Mouse (Mus musculus) v-Abl transformed pro-B cells (cell line): ENCODE results near the gene Actl7a.

ENCODE experiments used
- in situ Hi-C, 2 experiments: fragments of 400-800 bp; cut with MboI; formaldehyde crosslinking; loops; one replicate each; pipeline ENCODE4 v1.15.1; 2025; ENCODE audit not compliant: unreplicated experiment in 2 of 2

The Actl7a gene

GRCm38 (mm10) chr4:56743363-56744195, at the start of gene Actl7a:
Gene Actl7a, plus strand, starts transcription at chr4:56743413.
- in situ Hi-C loops = no loop called here

DNA sequence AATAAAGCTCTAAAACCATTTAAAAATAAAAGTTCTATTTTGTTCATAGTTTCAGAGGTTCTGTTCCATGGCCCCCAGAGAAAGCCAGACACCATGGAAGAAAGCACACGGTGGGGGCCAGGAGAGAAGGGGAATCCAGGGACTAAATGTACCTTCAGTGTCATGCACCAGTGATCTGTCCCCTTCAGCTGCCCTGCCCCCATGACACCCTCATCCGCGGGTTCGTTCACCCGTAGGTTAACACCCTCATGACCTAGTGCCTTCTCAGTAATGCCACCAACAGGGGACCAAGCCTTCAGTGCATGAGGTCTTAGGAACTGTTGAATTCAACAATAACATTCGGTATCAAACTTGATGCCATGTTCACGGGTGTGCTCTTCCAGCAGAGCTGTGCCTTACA, 46.8 kb upstream of the Actl7a start:
- in situ Hi-C loops = no loop called here

GRCm38 (mm10) chr4:56698671-56699070, 44.5 kb upstream of the Actl7a start:
- in situ Hi-C loops = no loop called here

GRCm38 (mm10) chr4:56702234-56702633, 41.0 kb upstream of the Actl7a start:
- in situ Hi-C loops = no loop called here

- in situ Hi-C loops = no loop called here
Observed at GRCm38 (mm10) chr4:56713155-56713554, 30.1 kb upstream of the Actl7a start.

DNA sequence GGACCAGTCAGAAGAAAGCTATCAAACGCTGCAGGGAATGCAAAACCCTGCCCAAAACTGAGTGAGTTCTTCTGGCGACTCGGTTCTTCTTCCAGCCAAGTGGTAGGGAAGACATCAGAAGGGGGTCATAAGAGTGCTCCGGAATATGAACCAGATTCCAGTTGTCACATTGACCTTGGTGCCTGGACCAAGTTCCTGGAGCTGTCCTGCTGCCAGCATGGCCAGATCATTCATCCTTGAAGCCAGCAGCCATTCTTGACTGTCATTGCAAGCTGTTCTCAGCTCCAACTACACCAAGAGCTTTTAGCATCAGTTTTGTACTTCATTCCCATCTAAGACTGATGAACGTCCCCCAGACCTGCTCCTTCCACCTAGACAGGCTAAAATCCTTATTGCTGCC, 26.4 kb upstream of the Actl7a start:
- in situ Hi-C loops = no loop called here

DNA sequence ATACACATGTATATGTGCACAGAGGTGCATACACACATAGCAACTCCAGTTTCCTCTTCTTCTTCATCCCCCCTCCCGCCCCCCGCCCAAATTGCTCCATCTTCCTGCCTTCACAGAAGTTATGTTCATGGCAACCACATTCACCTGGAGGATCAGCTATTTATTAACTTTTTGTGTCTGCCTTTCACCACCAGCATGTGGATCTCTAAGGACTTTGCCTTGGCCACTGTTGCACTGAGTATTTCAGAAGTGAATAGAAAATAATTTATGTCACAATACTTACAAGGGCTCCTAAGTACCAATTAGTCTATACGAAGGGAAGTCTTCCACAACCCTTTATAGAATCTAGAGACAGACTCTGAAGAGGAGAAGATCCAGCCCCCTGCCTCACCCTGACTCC, 25.3 kb upstream of the Actl7a start:
- in situ Hi-C loops = no loop called here

DNA sequence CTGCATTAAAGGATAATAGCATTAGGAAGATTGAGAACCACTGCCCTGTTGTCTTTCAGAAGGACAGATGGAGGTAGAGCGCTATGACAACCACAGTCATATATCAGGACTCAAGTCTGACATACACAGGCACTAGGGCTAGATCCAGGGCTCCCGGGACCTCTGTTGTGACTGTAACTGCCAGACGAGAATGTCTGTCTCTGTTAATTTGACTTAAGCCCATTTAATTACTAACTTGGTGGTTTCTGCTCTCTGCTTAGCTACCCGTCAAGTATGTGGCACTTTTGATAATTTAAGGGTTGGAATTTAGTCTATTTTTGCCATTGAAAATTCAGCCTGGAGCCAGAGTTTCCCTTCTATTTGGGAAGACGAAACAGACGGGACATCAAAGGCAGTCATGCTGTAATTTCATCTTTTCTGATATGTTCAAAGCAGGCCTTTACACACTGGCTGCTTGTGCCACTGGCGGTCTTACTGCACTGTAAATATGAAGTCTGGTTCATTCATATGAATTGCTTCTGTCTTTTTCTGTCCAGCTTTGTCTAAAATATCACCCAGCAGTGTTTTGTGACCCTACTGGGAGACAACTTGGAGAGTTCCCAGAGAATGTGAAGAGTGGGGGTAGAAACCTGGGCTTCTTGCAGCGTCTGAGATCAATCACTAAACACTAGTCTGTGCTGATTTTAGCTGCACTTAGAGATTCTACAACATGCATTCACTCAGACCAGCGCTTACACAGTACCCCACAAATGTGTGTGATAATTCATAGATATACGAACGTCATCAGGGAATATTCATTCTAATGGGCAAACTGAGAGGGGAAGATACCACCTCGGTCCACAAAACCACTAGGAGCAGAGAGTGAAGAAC, 24.4 kb upstream of the Actl7a start:
- in situ Hi-C loops = no loop called here

DNA sequence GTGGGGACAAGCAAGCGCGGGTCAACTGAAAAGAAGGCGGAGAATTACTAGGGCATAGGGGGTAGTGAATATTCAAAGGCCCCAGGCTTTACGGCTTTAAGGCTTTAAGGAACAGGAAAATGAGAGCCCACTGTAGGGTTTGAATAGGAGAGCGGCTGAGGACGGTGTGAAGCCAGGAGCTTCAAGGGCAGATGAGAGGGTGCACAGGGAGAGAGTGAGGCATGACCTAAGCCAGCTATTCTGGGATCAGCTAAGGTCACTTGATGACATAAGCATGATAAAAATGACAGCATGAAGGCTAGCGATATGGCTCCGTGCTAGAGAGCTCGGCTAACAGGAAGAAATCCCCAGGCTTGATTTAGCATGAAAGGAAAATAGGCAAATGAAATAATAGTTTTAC, 23.8 kb upstream of the Actl7a start:
- in situ Hi-C loops = no loop called here

- in situ Hi-C loops = no loop called here
Observed at GRCm38 (mm10) chr4:56720403-56720802, 22.8 kb upstream of the Actl7a start.

DNA sequence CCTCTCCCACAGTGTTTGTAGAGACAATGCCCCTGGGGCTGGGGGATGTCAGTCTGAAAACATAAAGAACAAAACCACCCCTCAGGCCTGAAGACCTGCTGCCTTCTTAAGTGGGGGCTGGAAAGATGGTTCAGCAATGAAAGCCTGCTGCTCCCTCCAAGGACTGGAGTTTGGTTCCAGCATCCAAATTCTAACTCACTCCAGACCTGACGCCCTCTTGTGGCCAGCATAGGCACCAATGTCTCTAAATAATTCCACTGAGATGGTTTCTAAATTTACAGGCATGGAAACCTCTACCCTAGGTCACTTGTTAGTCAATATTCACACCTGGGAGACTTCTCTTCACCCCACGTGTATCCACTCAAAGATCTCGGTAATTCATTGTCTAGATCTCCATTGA, 21.7 kb upstream of the Actl7a start:
- in situ Hi-C loops = no loop called here

GRCm38 (mm10) chr4:56722346-56722745, 20.9 kb upstream of the Actl7a start:
- in situ Hi-C loops = no loop called here

- in situ Hi-C loops = no loop called here
Observed at GRCm38 (mm10) chr4:56723237-56723636, 20.0 kb upstream of the Actl7a start.

DNA sequence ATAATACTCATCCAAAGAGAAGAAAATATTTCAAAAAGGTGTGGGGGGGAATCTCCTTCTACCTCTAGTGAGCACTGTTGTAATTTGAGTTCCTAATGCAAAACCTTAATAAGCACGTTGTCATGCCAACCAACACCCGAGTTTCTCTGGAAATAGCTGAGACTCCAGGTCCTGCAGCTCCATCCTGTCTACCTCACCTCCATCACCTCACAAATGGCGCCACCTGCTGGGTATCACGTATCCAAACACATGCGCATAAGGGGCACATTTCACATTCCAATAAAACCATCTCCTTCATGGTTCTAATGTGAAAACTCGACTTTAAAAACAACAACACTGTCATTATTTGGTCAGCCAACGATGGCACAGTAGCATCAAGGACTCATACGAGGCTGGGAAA, 17.4 kb upstream of the Actl7a start:
- in situ Hi-C loops = no loop called here

GRCm38 (mm10) chr4:56740020-56740485, 3.2 kb upstream of the Actl7a start, which contains the start of gene Gm26657:
Gene Gm26657, plus strand, starts transcription at chr4:56740070.
- in situ Hi-C loops = no loop called here

DNA sequence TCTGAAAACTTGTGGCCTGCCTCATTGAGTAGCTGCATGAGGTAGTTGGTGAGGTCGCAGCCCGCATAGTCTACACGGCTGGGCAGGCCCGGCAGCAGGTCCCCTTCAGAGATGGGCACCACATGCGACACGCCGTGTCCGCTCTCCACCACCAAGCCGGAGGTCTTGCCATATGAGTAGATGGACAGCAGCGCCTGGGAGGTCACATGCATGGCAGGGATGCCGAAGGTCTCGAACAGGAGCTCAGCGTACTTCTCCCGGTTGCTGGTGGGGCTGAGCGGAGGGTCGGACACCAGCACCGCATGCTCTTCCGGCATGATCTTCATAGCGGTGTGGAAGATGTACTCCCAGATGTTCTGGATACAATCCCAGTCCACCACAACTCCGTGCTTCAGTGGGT, 2.6 kb upstream of the Actl7a start:
- in situ Hi-C loops = no loop called here

DNA sequence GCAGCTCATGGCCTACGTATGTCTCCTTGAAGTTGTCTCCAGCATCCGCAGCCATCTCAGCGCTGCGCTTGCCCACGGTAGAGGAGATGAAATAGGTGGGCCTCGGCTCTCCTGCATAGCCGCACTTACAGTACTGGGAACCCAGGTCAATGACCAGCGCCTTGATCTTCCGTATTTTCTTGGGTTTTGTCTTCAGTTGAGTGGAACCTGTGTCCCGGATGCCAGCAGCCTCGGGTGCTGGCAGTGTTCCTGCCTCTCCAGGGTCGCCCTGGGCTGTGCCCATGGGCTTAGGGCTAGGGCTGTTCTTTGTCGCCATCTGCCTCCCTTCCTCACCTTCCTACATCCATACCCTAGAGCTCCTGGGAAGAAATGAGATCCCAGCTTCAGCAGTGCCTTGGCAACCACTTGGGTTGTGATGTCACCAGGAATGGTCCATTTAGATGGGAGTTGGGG, 2.1 kb upstream of the Actl7a start, which contains the start of gene Actl7b:
Gene Actl7b, minus strand, starts transcription at position 403 of the 453 bp plus-strand sequence.
- in situ Hi-C loops = no loop called here

DNA sequence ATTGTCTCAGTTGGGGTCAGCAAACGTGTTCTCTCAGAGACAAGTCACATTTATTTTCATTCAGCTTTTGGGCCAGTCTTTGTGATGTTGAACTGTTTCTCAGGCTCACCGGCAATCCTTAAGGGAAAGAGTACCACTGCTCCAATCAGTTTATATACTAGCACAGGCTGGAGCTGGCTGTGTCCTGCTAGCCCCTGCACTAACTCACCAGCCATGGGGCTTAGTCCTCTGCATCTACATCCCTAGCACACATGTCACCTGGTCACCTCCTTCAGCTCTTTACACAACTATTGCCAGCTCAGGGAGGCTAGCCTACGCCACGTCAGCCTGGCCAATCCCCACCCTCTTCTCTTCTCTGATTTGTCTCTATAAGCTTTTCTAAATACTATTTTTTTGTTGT, 515 bp upstream of the Actl7a start:
- in situ Hi-C loops = no loop called here

GRCm38 (mm10) chr4:56746345-56746744, 3.1 kb downstream of the Actl7a start:
- in situ Hi-C loops = no loop called here

DNA sequence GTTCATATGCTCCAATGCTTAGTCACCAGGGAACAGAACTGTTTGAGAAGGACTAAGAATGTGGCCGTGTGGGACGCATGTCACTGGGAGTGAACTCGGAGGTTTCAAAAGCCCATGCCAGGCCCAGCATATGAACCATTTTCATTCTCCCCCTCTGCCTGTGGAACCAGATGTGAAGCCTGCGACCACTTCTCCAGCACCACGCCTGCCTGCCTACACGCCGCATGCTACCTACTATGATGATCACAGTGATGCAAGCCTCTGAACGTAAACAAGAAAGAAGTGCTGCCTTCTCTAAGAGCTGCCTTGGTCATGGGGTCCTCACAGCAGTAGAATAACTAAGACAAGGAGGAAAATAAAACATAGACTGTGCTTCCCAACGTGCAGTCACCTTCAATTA, 4.2 kb downstream of the Actl7a start:
- in situ Hi-C loops = no loop called here

DNA sequence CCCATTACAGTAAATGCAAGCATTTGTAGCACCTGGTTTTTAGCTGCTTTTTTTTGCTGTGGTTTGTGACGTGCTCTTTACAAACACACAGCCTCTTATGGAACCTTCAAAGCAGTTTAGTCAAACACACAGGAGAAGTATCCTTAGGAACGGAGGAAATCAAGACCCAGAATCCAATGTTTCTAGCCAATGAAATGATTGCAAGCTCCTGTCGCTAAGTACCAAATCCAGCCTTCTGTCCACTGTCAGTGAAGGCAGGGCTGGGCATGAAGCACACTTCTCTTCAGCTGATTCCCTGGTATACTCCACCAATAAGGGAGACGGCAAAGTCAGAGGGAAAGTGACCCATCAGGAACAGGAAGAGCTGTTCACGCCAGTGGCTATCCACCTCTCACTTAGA, 12.8 kb downstream of the Actl7a start:
- in situ Hi-C loops = no loop called here
